Mouse (Mus musculus) embryonic facial prominence, embryonic 15.5 days (tissue): ENCODE measurements at regions not wholly inside any gene's neighbourhood (a gene's known extent, or its start where the extent isn't known, plus 50 kb on each side); places are given as distances from the start of the nearest gene placed in this dataset.

Experiments used
- ATAC-seq: fragments of 200-750 bp; cut with Nextera tagmentation; 2 replicates; pipeline ENCODE4 v1.8.0; 2017; ENCODE audit warnings: low read depth, moderate TSS enrichment; ENCODE audit not compliant: insufficient number of reproducible peaks, low FRiP score, low TSS enrichment
- H3K27ac ChIP-seq: fragments of 300-500 bp; sonication (generic); replicated peaks from 2 replicates; pipeline ENCODE4 v1.5.1; 2015; ENCODE audit warnings: mild to moderate bottlenecking, inconsistent platforms
- H3K27me3 ChIP-seq: fragments of 300-500 bp; sonication (generic); 2 replicates; pipeline ENCODE4 v1.6.1; 2015; ENCODE audit warnings: inconsistent platforms
- H3K36me3 ChIP-seq: fragments of 300-500 bp; sonication (generic); 2 replicates; pipeline ENCODE4 v1.6.1; 2015; ENCODE audit warnings: mild to moderate bottlenecking, inconsistent platforms
- H3K4me1 ChIP-seq: fragments of 300-500 bp; sonication (generic); 2 replicates; pipeline ENCODE4 v1.6.1; 2015; ENCODE audit warnings: inconsistent platforms
- H3K4me2 ChIP-seq: fragments of 300-500 bp; sonication (generic); replicated peaks from 2 replicates; pipeline ENCODE4 v1.6.1; 2015; ENCODE audit warnings: mild to moderate bottlenecking, inconsistent platforms
- H3K4me3 ChIP-seq: fragments of 300-500 bp; sonication (generic); replicated peaks from 2 replicates; pipeline ENCODE4 v1.5.1; 2015; ENCODE audit warnings: mild to moderate bottlenecking, inconsistent platforms
- H3K9ac ChIP-seq: fragments of 300-500 bp; sonication (generic); 2 replicates; pipeline ENCODE4 v1.6.1; 2015; ENCODE audit warnings: inconsistent platforms
- H3K9me3 ChIP-seq: fragments of 300-500 bp; sonication (generic); replicated peaks from 2 replicates; pipeline ENCODE4 v1.6.1; 2016; ENCODE audit warnings: inconsistent platforms
- WGBS: fragments of 180-500 bp; shearing (Covaris S2); methylation state at CpG from one replicate; pipeline ENCODE4 v1.1.7; 2015; 5-methylcytosine and 5-hydroxymethylcytosine counted together

DNA sequence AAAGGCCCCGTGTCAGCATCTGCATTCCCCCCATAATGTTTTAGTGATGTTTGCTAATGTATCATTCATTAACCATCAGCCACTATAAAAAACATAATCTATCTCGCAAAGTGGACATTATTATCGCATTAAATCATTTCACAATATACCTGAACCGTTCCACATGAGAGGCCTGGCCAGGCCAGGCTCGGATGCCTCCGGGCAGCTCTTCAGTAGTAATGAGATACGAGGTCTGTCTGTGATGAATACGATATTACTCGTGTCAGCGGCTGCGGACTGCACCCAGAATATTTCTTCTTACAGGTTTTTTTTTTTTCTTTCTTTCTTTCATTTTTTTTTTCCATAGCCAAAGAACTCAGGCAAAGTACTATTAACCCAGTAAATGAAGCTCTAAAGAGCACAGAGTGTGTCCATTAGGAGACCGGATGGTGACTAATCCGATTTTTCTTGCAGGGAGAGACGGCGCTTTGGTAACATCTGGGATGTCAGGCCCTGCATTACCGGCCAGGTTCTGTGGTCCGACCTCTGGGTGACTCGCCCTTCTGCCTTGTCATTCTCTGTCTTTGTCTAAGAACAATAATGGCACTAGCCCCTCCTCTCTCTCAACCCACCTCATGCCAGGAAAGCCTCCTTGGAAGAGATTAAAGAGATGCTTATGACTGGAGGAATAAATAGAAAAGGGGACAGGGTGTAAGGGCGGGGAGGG lies 145.5 kb downstream of the Slc35b3 start:
- Histone ChIP-seq H3K4me1 (no peaks in the 10 kb centered on the region), H3K36me3 (no peaks in the 10 kb centered on the region), H3K27ac (no peak overlapping the region), H3K9me3 (no peaks in the 10 kb centered on the region), H3K9ac (no peak overlapping the region), H3K27me3 (no peaks in the 10 kb centered on the region), H3K4me2 (no peak overlapping the region), H3K4me3 (no peak overlapping the region)
- ATAC-seq: no peak
- 77% methylated on average over 19 of the region's 19 CpGs for WGBS

- H3K27me3 ChIP-seq: no peaks in the 10 kb centered on the region
- no peak overlapping the region for H3K27ac ChIP-seq
- no peak for ATAC-seq
- H3K9ac ChIP-seq: no peak overlapping the region
- H3K36me3 ChIP-seq: no peaks in the 10 kb centered on the region
- no peak overlapping the region for H3K4me2 ChIP-seq
- no peaks in the 10 kb centered on the region for H3K4me1 ChIP-seq
- H3K4me3 ChIP-seq: no peak overlapping the region
- WGBS: 83% methylated on average over 11 of the region's 11 CpGs
- H3K9me3 ChIP-seq: no peaks in the 10 kb centered on the region
Observed at GRCm38 (mm10) chr13:38798514-38798913, 139.7 kb upstream of the Eef1e1 start.

- Histone ChIP-seq H3K27ac (no peak overlapping the region), H3K36me3 (no peaks in the 10 kb centered on the region), H3K9ac (no peak overlapping the region), H3K4me2 (0 out of 2 replicates have a peak overlapping the region, but pooled peaks have one; percentile 25), H3K27me3 (no peaks in the 10 kb centered on the region), H3K4me3 (no peak overlapping the region), H3K9me3 (no peaks in the 10 kb centered on the region), H3K4me1 (no peaks in the 10 kb centered on the region)
- no peak for ATAC-seq
- WGBS: 28% methylated on average over 7 of the region's 7 CpGs
Observed at GRCm38 (mm10) chr13:38793456-38793855, 134.6 kb upstream of the Eef1e1 start.

GRCm38 (mm10) chr13:38780630-38781010 lies 121.8 kb upstream of the Eef1e1 start:
- WGBS: 67% methylated on average over 6 of the region's 6 CpGs
- Histone ChIP-seq H3K4me1 (no peaks in the 10 kb centered on the region), H3K9ac (no peak overlapping the region), H3K4me2 (no peak overlapping the region), H3K27me3 (no peaks in the 10 kb centered on the region), H3K9me3 (no peaks in the 10 kb centered on the region), H3K4me3 (no peak overlapping the region), H3K36me3 (no peaks in the 10 kb centered on the region), H3K27ac (no peak overlapping the region)
- no peak for ATAC-seq

DNA sequence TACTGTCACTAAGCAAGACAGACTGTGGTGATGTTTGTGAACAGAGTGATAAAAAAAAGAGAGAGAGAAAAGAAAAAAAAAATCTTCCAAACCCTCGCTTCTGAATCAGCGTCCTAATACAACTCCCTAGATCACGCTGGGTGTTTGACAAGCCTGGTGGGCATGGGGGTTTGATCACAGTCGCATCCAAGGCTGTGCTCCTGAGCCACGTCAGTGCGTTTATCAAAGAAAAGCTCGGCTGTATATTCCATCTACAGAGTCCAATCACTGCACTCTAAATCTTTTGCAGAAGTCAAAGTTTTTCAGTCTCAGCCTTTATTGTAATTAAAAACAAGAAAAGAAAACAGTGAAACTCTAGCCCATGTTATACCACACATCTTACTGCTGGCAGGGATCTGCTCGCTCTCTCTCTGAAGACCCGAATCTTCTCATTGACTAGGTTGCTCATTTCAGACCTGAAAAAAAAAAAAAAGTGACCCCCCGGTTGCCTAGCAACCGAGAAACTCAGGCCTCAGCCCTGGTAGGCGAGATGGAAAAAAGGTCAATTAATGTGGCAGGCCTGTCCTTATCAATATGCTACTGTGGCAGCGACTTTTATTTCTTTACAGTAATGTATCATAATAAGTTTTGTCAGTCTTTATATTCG lies 121.2 kb upstream of the Eef1e1 start:
- H3K27ac ChIP-seq: no peak overlapping the region
- H3K4me1 ChIP-seq: no peaks in the 10 kb centered on the region
- no peaks in the 10 kb centered on the region for H3K9me3 ChIP-seq
- no peak overlapping the region for H3K9ac ChIP-seq
- H3K4me2 ChIP-seq: no peak overlapping the region
- 50% methylated on average over 14 of the region's 14 CpGs for WGBS
- H3K36me3 ChIP-seq: no peaks in the 10 kb centered on the region
- ATAC-seq: no peak
- no peaks in the 10 kb centered on the region for H3K27me3 ChIP-seq
- no peak overlapping the region for H3K4me3 ChIP-seq

GRCm38 (mm10) chr13:38776546-38776945 lies 117.7 kb upstream of the Eef1e1 start:
- Histone ChIP-seq H3K27ac (no peak overlapping the region), H3K4me2 (no peak overlapping the region), H3K27me3 (no peaks in the 10 kb centered on the region), H3K36me3 (no peaks in the 10 kb centered on the region), H3K9ac (no peak overlapping the region), H3K4me1 (no peaks in the 10 kb centered on the region), H3K9me3 (no peaks in the 10 kb centered on the region), H3K4me3 (no peak overlapping the region)
- 52% methylated on average over 3 of the region's 3 CpGs for WGBS
- ATAC-seq: no peak

DNA sequence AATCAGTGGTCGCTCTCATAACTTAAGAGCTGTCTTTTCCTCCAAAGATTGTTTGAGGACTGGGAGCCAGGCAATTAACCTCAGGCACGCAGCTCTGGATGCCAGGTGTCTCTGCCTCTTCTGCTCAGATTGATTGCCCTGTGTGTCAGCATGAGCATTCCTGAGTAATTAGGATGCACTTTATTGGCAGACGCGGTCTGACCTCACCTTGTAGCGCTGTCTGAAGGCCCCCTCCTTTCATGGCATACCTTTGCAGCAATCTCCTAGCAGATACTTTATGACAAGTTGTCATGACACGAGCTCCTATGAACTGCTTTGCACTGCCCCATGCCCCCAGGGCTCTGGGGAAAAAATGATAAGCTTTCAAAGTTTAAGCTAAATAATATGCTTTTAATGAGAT lies 114.1 kb upstream of the Eef1e1 start:
- Histone ChIP-seq H3K27me3 (no peaks in the 10 kb centered on the region), H3K4me1 (no peaks in the 10 kb centered on the region), H3K9me3 (no peaks in the 10 kb centered on the region), H3K27ac (no peak overlapping the region), H3K9ac (no peak overlapping the region), H3K4me2 (no peak overlapping the region), H3K36me3 (no peaks in the 10 kb centered on the region), H3K4me3 (no peak overlapping the region)
- 36% methylated on average over 6 of the region's 6 CpGs for WGBS
- ATAC-seq: no peak

DNA sequence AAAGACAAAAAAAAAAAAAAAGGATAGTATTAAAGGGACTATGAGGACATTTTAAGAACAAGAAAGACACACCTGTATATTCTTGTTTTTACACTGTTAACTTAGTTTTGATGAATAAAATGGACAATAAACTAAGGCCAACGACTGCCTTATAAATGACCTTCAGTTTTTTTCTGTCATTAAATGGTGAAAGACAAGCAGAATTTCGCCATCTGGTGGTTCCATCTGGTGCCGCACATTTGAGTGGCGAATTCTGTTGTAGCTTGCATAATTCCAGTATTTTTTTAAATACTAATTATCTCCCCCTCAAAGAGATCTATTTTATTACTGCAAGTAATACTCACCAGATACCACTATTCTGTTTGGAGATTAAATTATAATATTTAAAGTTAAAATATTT lies 107.3 kb upstream of the Eef1e1 start:
- no peaks in the 10 kb centered on the region for H3K36me3 ChIP-seq
- no peaks in the 10 kb centered on the region for H3K4me1 ChIP-seq
- no peak overlapping the region for H3K4me3 ChIP-seq
- H3K4me2 ChIP-seq: no peak overlapping the region
- no peak for ATAC-seq
- H3K9me3 ChIP-seq: no peaks in the 10 kb centered on the region
- no peaks in the 10 kb centered on the region for H3K27me3 ChIP-seq
- 35% methylated on average over 4 of the region's 4 CpGs for WGBS
- H3K27ac ChIP-seq: no peak overlapping the region
- H3K9ac ChIP-seq: no peak overlapping the region

DNA sequence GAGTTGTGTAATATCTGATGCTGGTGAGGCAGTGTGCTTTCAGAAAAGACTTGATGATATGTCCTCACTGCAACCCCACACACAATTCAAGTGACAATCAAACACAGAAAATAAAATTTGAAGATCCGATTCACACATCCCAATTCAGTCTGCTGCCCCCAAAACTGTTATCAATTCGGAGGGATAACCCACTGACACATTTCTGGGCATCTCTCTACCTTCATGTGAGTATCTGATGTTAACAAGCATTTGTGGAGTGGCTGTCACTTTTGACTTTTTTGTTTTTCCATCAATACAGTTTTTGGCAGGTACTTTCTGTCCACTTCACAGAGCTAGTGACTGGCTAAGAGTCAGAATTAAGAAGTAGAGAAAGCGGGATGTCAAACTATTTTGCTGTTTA lies 101.4 kb upstream of the Eef1e1 start:
- ATAC-seq: no peak
- H3K27me3 ChIP-seq: no peaks in the 10 kb centered on the region
- no peaks in the 10 kb centered on the region for H3K36me3 ChIP-seq
- no peak overlapping the region for H3K27ac ChIP-seq
- H3K9me3 ChIP-seq: no peaks in the 10 kb centered on the region
- 90% methylated on average over 3 of the region's 3 CpGs for WGBS
- H3K9ac ChIP-seq: no peak overlapping the region
- no peak overlapping the region for H3K4me3 ChIP-seq
- H3K4me1 ChIP-seq: no peaks in the 10 kb centered on the region
- H3K4me2 ChIP-seq: no peak overlapping the region

- WGBS: 73% methylated on average over 11 of the region's 11 CpGs
- no peak for ATAC-seq
- no peaks in the 10 kb centered on the region for H3K9me3 ChIP-seq
Observed at GRCm38 (mm10) chr13:38756629-38757227, 97.9 kb upstream of the Eef1e1 start.

GRCm38 (mm10) chr13:38753722-38754121 lies 94.9 kb upstream of the Eef1e1 start:
- Histone ChIP-seq H3K9ac (no peak overlapping the region), H3K4me2 (no peak overlapping the region), H3K4me1 (no peaks in the 10 kb centered on the region), H3K27me3 (no peaks in the 10 kb centered on the region), H3K27ac (no peak overlapping the region), H3K4me3 (no peak overlapping the region), H3K36me3 (no peaks in the 10 kb centered on the region), H3K9me3 (no peaks in the 10 kb centered on the region)
- no peak for ATAC-seq
- 82% methylated on average over 4 of the region's 4 CpGs for WGBS

More at GRCm38 (mm10) chr13:38756629-38757227, 97.9 kb upstream of the Eef1e1 start:
- no peaks in the 10 kb centered on the region for H3K36me3 ChIP-seq
- no peak overlapping the region for H3K27ac ChIP-seq
- no peaks in the 10 kb centered on the region for H3K4me1 ChIP-seq
- H3K9ac ChIP-seq: no peak overlapping the region
- H3K4me3 ChIP-seq: no peak overlapping the region
- no peaks in the 10 kb centered on the region for H3K27me3 ChIP-seq
- H3K4me2 ChIP-seq: no peak overlapping the region
